Mouse (Mus musculus) adrenal gland, adult 18-20 months (tissue): ENCODE measurements around the gene Ldlrap1. TPM values are rescaled to one million over a fixed set of nuclear protein-coding genes. Genes with fewer than 3 reads are reported as not detected.
A peak's percentile ranks its signal among the peaks of the same experiment; 100 is the strongest.
"Not testable (repeated sequence)": the region's sequence is repeated elsewhere in the genome, so short reads cannot be mapped to it uniquely, and the experiment has no call there.

Experiments used
- DNase-seq, 2 experiments: peaks; one replicate each; pipeline ENCODE4 v3.0.0; 2021 to 2022; ENCODE audit warnings: low spot score in 2 of 2
- long read RNA-seq, 2 experiments: library from polyadenylated mRNA; stranded (forward); transcript quantifications; one replicate each; pipeline ENCODE4 v2.0.0; 2021
- total RNA-seq, 2 experiments: library from RNA; stranded (reverse); gene quantifications; 1 replicate in 1 of 2; 2 replicates in 1 of 2; pipeline ENCODE4 v1.2.3; 2021

Gene Ldlrap1
- total RNA-seq: 10 to 100 TPM; 41.8 to 53.9 TPM
- long read RNA-seq, experiment 1, full-length matches to known transcripts: 59 of 73 reads
- long read RNA-seq, experiment 1, partial matches to known transcripts: 2 of 73 reads
- long read RNA-seq, experiment 1, other reads (novel, unspliced or antisense): 12 of 73 reads
- long read RNA-seq, experiment 2, full-length matches to known transcripts: 42 of 68 reads
- long read RNA-seq, experiment 2, partial matches to known transcripts: 3 of 68 reads
- long read RNA-seq, experiment 2, other reads (novel, unspliced or antisense): 23 of 68 reads

- DNase-seq: peak; percentile 87 to 89
These were observed at the start of gene Ldlrap1 for GRCm38 (mm10) chr4:134767426-134768225. Gene Ldlrap1 (minus strand): TSS chr4:134768024.

DNA sequence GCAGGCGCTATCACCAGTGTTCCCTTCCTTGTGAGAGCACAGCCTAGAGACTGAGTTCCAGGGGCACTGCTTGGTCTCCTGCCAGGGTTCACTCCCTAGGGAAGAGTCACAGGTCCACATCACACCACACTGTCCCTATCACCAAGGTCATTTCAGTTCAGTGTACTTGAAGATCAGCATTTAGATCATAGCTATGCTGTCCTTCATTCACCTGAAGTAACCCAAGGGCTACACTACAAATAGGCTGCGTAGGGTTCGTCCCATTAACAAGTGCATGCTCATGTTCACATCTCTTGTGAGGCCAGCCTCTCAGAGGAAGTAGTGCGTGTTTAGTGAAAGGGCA is 46.4 kb upstream of the Ldlrap1 start:
- peak in 1 of 2 experiments; percentile 21 for DNase-seq

- DNase-seq: no peak
These were observed 45.8 kb upstream of the Ldlrap1 start for GRCm38 (mm10) chr4:134813406-134814228.

GRCm38 (mm10) chr4:134804765-134805164 is 36.9 kb upstream of the Ldlrap1 start:
- DNase-seq: peak; percentile 82 to 89

GRCm38 (mm10) chr4:134802765-134803164 is 34.9 kb upstream of the Ldlrap1 start:
- no peak for DNase-seq

DNA sequence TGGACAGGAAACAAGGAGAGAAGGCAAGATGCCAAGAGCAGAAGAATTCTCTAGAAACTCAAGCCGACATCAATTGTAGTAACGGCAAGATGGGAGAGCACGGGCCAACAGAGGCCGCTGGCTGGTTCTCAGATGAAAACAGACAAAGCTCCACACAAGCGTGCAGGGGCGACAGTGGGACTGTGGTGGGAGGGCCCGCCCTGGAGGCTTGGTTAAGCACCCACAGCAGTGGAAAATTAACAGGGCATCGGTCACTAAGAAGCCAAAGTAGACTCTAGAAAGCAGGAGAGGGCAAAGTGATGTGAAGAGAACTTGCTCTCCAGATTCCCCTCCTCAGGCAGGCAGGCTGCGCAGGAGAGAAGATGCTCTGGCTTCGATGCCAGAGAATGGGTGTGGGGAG is 34.3 kb upstream of the Ldlrap1 start:
- DNase-seq: no peak

DNA sequence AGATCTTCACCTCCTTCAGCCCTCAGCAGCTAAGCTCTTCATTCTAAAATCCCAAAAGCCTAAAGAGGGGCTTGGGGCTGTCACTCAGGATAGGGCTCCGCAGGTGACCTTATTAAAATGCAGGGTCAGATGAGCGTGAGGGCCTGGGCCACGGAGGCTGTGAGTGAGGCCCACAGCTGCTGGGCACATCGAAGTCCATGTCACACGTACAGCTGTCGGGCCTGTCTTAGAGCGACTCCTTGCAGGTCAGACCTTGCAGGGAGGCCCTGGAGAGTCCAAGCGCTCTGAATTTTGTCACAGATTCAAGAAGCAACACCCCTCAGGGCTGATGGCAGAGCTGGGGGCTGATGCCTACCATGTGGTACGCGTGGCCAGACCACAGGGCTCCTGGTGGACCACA is 32.9 kb upstream of the Ldlrap1 start:
- DNase-seq: no peak

DNA sequence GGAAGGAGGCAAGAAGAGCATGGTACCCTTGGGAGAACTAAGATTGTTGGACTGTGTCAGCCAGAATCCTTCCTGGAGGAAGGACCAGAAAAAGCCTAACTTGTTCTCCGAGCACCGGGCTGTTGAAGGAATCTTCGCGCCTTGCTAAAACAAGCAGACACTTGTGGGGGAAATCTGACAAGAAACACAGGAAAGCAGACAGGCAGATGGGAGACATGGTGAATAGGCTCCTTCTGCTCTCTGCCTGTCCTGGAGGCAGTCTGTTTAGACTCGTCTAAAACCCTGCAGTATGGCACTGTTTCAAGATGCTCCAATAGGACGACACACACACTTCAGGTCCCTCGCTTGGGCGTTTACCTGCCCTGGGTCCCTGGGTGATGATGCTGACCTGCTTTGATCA is 32.3 kb upstream of the Ldlrap1 start:
- DNase-seq: no peak

GRCm38 (mm10) chr4:134799272-134799671 is 31.4 kb upstream of the Ldlrap1 start:
- peak; percentile 66 to 77 for DNase-seq

DNA sequence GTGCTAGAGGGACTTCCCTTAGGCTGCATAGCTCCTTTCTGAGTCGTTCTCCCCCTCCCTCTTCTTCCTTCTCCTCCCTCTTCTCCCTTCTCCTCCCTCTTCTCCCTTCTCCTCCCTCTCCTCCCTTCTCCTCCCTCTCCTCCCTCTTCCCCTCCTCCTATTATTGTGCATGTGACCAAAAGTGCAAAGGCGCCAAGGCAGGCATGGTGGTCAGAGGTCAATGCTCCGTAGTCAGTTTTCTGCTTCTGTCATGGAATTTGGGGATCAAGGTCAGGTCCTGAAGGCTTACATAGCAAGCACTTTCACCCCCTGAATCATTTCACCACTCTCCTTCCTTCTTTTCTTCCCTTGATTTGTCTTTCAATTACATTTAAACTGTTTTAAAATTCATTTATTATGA is 31.0 kb upstream of the Ldlrap1 start:
- no peak for DNase-seq

GRCm38 (mm10) chr4:134797621-134798020 is 29.8 kb upstream of the Ldlrap1 start:
- DNase-seq: no peak

DNA sequence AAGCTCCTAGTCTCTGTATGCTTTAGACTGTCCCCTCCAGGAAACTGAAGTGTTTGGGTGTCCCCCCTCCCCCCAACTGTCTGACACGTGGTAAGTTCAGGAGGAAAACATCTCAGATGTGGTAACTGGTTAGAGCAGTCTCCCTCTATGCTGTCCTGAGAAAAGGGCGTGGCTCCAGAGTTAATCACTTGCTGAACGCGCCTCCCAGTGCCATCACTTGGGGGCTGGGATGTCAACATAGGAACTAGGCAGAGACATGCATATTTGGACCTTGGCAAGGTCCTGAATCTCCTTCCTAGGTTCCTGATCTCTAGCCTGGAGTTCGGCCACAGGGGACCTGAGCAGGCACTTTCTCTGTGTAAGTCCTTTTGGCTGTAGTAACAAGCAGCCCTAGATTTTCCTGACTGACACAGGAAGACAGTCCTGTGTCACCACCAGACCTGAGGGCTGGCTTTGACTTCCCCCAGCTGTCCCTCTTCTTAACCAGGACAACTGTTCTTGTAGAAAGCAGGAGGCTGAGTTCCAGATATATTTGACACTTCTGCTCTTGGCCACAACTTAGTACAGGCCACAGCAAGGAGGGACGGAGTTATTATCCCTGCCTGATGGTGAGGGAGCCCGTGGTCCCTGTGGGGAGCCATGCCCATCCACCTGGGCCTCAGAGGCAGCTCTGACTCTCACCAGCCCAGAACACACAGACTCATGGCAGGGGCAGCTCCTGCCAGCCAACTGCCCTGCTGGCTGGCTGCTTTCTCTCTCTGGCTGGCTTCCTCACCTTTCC is 28.9 kb upstream of the Ldlrap1 start:
- DNase-seq: no peak

DNA sequence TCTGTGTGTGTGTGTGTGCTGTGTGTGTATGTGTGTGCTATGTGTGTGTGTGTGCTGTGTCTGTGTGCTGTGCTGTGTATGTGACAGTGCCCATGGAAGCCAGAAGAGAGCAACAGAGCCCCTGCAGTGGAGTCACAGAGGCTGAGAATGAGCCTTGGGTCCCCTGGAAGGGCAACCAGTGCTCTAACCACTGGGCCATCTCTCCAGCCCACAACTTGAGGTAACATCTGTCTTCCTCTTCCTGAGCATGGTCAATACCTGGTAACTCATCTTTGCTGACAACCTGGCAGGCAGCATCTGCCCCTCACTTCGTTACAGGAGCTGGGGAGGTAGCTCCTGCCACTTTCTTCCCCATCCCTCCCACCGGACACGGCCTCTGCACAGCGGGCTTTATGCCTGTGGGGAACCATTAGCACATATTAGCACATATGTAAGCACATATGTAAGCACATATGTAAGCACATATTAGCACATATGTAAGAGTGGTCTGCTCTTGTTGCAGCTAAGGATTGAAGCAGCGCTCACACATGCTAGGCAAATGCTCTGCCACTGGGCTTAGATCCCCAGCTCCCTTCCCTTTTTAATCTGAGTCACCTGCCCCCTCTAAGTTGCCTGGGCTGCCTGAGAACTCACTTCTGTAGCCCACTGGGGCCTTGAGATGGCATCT is 28.1 kb upstream of the Ldlrap1 start:
- no peak for DNase-seq

DNA sequence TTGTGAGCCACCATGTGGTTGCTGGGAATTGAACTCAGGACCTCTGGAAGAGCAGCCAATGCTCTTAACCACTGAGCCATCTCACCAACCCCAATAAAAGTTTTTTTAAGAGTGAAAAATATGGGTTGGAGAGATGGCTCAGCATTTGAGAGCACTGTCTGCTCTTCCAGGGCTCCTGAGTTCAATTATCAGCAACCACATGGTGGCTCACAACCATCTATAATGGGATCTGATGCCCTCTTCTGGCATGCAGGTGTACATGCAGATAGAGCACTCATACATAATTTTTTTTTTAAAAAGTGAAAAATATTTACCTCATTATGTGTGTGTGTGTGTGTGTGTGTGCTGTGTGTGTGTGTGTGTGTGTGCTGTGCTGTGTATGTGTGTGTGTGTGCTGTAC is 27.1 kb upstream of the Ldlrap1 start:
- DNase-seq: not testable (repeated sequence)

GRCm38 (mm10) chr4:134793213-134793956 is 25.6 kb upstream of the Ldlrap1 start:
- DNase-seq: peak; percentile 63 to 70

DNA sequence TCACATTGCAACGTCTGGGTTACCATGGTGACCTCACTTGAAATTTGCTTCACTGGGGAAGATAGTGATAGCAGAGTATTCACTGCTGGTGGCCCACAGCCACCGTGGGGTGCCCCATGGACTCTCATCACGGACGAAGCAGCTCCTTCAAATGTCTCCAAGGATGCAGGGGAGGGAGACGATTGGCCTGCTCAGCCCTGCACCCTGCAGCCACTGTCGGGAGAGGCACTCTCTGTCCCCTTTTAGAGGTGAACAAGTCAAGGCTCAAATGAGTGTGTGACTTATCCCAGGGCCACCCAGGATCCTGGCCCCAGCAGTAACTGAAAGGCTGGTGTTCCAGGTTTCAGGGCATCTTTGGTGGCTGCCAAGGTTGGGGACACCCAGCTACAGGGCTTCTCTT is 23.9 kb upstream of the Ldlrap1 start:
- no peak for DNase-seq

GRCm38 (mm10) chr4:134786946-134787345 is 19.1 kb upstream of the Ldlrap1 start:
- no peak for DNase-seq

DNA sequence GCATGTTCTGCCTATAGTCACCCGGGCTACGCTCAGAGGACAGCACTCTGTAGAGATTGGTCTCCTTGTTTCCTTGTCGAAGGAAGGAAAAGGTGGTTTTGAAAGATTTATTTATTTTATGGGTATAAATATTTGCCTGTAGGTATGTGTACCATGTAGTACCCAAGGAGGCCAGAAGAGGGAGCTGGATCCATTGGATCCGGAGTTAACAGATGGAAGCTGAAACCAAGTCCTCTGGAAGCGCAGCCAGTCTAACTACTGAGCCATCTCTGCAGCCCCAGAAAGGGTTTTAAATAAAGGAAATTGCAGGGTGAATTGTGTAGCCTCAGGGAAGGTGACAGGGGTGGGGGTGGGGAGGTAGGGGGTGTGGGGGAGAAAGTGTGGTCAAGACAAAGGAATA is 16.9 kb upstream of the Ldlrap1 start:
- DNase-seq: no peak

DNA sequence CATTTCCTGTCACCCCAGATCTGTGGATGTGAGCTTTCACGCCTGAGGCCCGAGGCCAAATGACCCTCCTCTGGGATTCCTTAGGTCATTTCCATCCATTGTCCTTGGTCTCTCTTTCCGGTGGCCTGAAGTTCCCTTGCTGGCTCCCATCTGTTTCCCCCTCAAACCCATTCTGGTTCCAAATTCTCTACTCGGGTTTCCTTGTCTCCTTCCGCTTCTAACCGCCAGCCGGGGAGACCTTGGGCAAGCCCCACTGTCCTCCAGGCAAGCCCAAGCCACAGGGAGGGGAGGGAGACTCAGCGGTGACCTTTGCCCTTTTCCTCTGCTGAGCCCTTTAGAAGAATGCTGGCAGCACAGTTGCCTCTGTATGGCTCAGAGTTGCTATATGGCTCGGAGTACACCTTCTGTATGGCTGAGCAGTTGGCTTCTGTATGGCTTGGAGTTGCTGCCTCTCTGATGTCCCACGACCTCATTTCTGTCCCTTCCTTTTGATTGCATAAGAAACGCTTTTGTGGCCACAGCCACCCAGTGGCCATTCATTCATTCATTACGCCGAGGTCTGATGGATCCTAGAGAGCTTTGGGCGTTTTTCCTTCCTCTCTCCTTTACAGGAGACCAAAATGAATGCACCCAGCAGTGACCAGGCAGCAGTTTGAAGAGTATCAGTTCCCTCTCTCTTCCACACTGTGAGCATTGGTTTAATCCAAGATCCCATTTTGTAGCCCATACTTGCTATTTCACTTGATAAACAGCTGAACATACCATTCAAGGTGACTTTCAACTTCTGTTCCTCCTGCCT is 11.5 kb upstream of the Ldlrap1 start:
- DNase-seq: peak in 1 of 2 experiments; percentile 42
